Mouse (Mus musculus) kidney, postnatal 0 days (tissue): Measurements from ENCODE around the gene Ttc33. TPM values are rescaled to one million over a fixed set of nuclear protein-coding genes. Genes with fewer than 3 reads are reported as not detected.

Experiments used
- ATAC-seq: fragments of 200-750 bp; cut with Nextera tagmentation; replicated peaks from 2 replicates; pipeline ENCODE4 v1.8.0; 2017; ENCODE audit warnings: low read depth, moderate number of reproducible peaks, moderate TSS enrichment, moderate library complexity; ENCODE audit not compliant: low FRiP score
- DNase-seq: peaks from one replicate; pipeline ENCODE4 v3.0.0-alpha.2; 2016; ENCODE audit warnings: low spot score
- H3K27ac ChIP-seq: fragments of 300-500 bp; sonication (generic); 2 replicates; pipeline ENCODE4 v1.5.1; 2014; ENCODE audit warnings: mild to moderate bottlenecking
- H3K27me3 ChIP-seq: fragments of 300-500 bp; sonication (generic); 2 replicates; pipeline ENCODE4 v1.6.1; 2014; ENCODE audit warnings: low read length, mixed read lengths; ENCODE audit not compliant: insufficient read depth
- H3K36me3 ChIP-seq: fragments of 300-500 bp; sonication (generic); 2 replicates; pipeline ENCODE4 v1.6.1; 2014; ENCODE audit warnings: low read length, mixed read lengths; ENCODE audit not compliant: insufficient read depth
- H3K4me1 ChIP-seq: fragments of 300-500 bp; sonication (generic); replicated peaks from 2 replicates; pipeline ENCODE4 v1.6.1; 2014; ENCODE audit warnings: antibody characterized with exemption, low read length, mixed read lengths; ENCODE audit not compliant: insufficient read depth
- H3K4me2 ChIP-seq: fragments of 300-500 bp; sonication (generic); 2 replicates; pipeline ENCODE4 v1.6.1; 2014; ENCODE audit warnings: mild to moderate bottlenecking, low read length, moderate library complexity, mixed read lengths
- H3K4me3 ChIP-seq: fragments of 300-500 bp; sonication (generic); replicated peaks from 2 replicates; pipeline ENCODE4 v1.5.1; 2014; ENCODE audit warnings: low read depth, low read length
- H3K9ac ChIP-seq: fragments of 300-500 bp; sonication (generic); 2 replicates; pipeline ENCODE4 v1.6.1; 2014; ENCODE audit warnings: low read depth, low read length
- H3K9me3 ChIP-seq: fragments of 300-500 bp; sonication (generic); replicated peaks from 2 replicates; pipeline ENCODE4 v1.6.1; 2016; ENCODE audit warnings: low read length, inconsistent platforms, mixed read lengths
- CTCF ChIP-seq: IDR thresholded peaks from 2 replicates; pipeline ENCODE4 v1.5.1; 2016; ENCODE audit warnings: antibody characterized with exemption, low read depth, mild to moderate bottlenecking, moderate library complexity
- WGBS: fragments of 180-500 bp; shearing (Covaris S2); extraction: QIAGEN DNeasy Blood & Tissue Kit; methylation state at CpG from one replicate; pipeline ENCODE4 v1.1.7; 2014; 5-methylcytosine and 5-hydroxymethylcytosine counted together
- polyA plus RNA-seq: library from polyadenylated mRNA; unstranded; fragments of >200 nt; fragmentation: Nextera tagmentation; extraction: Ambion mirVana; gene quantifications from 2 replicates; pipeline ENCODE4 v1.2.1, GENCODE M21; 2015

Ttc33 gene
- polyA plus RNA-seq, 1 experiment from 2014 or later, result 45.9 TPM

- peaks cover 46% of the 10 kb centered on the region for H3K36me3 ChIP-seq
These were observed 12.0 kb upstream of the Ttc33 start for GRCm38 (mm10) chr15:5173217-5173820.

GRCm38 (mm10) chr15:5184668-5185330 lies 526 bp upstream of the Ttc33 start:
- Histone ChIP-seq H3K4me2 (peak overlapping the region; percentile 68), H3K27ac (peak overlapping the region; percentile 95), H3K4me3 (peak overlapping the region; percentile 92), H3K36me3 (peaks cover 5% of the 10 kb centered on the region; the same call in 1 of the 2 replicates), H3K27me3 (no peaks in the 10 kb centered on the region), H3K9ac (peak overlapping the region; percentile 92), H3K4me1 (peaks cover 11% of the 10 kb centered on the region), H3K9me3 (no peaks in the 10 kb centered on the region)
- 34% methylated on average over 10 of the region's 11 CpGs for WGBS
- DNase-seq (no peak), ATAC-seq (peak; percentile 45)
- no peak for TF ChIP-seq CTCF

More at GRCm38 (mm10) chr15:5173217-5173820, 12.0 kb upstream of the Ttc33 start:
- 89% methylated on average over 12 of the region's 12 CpGs for WGBS
- no peak for ATAC-seq
- Histone ChIP-seq H3K27ac (no peak overlapping the region), H3K9ac (no peak overlapping the region), H3K4me1 (no peaks in the 10 kb centered on the region), H3K4me2 (no peak overlapping the region), H3K4me3 (no peak overlapping the region), H3K9me3 (no peaks in the 10 kb centered on the region), H3K27me3 (no peaks in the 10 kb centered on the region)
- DNase-seq, result no peak
- no peak for TF ChIP-seq CTCF

GRCm38 (mm10) chr15:5186293-5186675 lies 959 bp downstream of the Ttc33 start:
- Histone ChIP-seq H3K4me1 (peaks cover 11% of the 10 kb centered on the region), H3K9ac (peak overlapping the region; percentile 92), H3K4me3 (peak overlapping the region; percentile 92), H3K27me3 (no peaks in the 10 kb centered on the region), H3K36me3 (peaks cover 9% of the 10 kb centered on the region), H3K4me2 (peak overlapping the region; percentile 68), H3K27ac (peak overlapping the region; percentile 95), H3K9me3 (no peaks in the 10 kb centered on the region)
- TF ChIP-seq CTCF, result no peak
- 31% methylated on average over 10 of the region's 10 CpGs for WGBS
- no peak for ATAC-seq
- DNase-seq, result peak; percentile 21

GRCm38 (mm10) chr15:5187116-5187515 lies 1.8 kb downstream of the Ttc33 start:
- no peaks in the 10 kb centered on the region for H3K9me3 ChIP-seq
- no peak overlapping the region for H3K4me2 ChIP-seq
- WGBS, result 46% methylated on average over 4 of the region's 4 CpGs
- ATAC-seq (no peak), DNase-seq (no peak)
- H3K27me3 ChIP-seq, result no peaks in the 10 kb centered on the region
- H3K4me3 ChIP-seq, result no peak overlapping the region
- no peak for TF ChIP-seq CTCF
- no peak overlapping the region for H3K27ac ChIP-seq
- H3K36me3 ChIP-seq, result peaks cover 9% of the 10 kb centered on the region
- H3K4me1 ChIP-seq, result peaks cover 11% of the 10 kb centered on the region
- no peak overlapping the region for H3K9ac ChIP-seq

- H3K9me3 ChIP-seq, result no peaks in the 10 kb centered on the region
- H3K36me3 ChIP-seq, result peaks cover 9% of the 10 kb centered on the region
- DNase-seq (peak; percentile 41), ATAC-seq (no peak)
- H3K27ac ChIP-seq, result no peak overlapping the region
- no peak overlapping the region for H3K9ac ChIP-seq
- peaks cover 11% of the 10 kb centered on the region for H3K4me1 ChIP-seq
- no peak overlapping the region for H3K4me2 ChIP-seq
- 65% methylated on average over 1 of the region's 1 CpGs for WGBS
- TF ChIP-seq CTCF, result no peak
- H3K4me3 ChIP-seq, result no peak overlapping the region
- H3K27me3 ChIP-seq, result no peaks in the 10 kb centered on the region
These were observed 2.7 kb downstream of the Ttc33 start for GRCm38 (mm10) chr15:5188029-5188428.

- peak; percentile 28 for DNase-seq
- 67% methylated on average over 10 of the region's 10 CpGs for WGBS
- Histone ChIP-seq H3K27ac (no peak overlapping the region), H3K4me1 (peaks cover 8% of the 10 kb centered on the region), H3K36me3 (peaks cover 9% of the 10 kb centered on the region), H3K9me3 (no peaks in the 10 kb centered on the region), H3K4me2 (no peak overlapping the region), H3K9ac (no peak overlapping the region), H3K4me3 (no peak overlapping the region), H3K27me3 (no peaks in the 10 kb centered on the region)
- TF ChIP-seq CTCF, result peak; percentile 35
- no peak for ATAC-seq
These were observed 4.3 kb downstream of the Ttc33 start for GRCm38 (mm10) chr15:5189504-5190093.
